Mouse (Mus musculus): ENCODE results near the gene Uvrag.

The Uvrag gene

GRCm38 (mm10) chr7:99021277-99021676 lies 119.7 kb downstream of the Uvrag start:
- in situ Hi-C loops (cut with MboI): no loop called here

- in situ Hi-C loops (cut with MboI): no loop called here
These were observed 120.6 kb downstream of the Uvrag start for GRCm38 (mm10) chr7:99020353-99020752.

GRCm38 (mm10) chr7:99017224-99017844 lies 123.6 kb downstream of the Uvrag start:
- in situ Hi-C loops (cut with MboI): no loop called here

- in situ Hi-C loops (cut with MboI): no loop called here
These were observed 125.0 kb downstream of the Uvrag start for GRCm38 (mm10) chr7:99015914-99016313.

- in situ Hi-C loops (cut with MboI): no loop called here
These were observed 125.5 kb downstream of the Uvrag start for GRCm38 (mm10) chr7:99015419-99015818.

DNA sequence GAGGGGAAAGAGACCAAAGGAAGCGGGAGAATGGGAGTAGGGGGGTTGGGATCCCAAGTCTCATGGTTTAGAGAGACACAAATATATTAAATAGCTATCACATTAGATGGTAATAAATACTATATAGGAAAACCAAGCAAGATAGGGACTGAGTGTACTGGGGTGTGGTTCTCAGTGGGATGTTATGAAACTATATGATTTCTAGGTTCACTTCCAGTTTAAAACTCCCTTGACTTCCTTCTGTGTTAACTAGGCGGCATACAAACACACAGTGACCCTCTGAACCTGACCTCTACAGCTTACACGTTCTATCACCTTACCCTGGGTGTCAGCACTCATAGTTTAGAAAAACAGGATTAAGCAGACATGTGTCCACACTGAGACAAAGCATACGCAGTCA lies 126.3 kb downstream of the Uvrag start:
- in situ Hi-C loops (cut with MboI): no loop called here

DNA sequence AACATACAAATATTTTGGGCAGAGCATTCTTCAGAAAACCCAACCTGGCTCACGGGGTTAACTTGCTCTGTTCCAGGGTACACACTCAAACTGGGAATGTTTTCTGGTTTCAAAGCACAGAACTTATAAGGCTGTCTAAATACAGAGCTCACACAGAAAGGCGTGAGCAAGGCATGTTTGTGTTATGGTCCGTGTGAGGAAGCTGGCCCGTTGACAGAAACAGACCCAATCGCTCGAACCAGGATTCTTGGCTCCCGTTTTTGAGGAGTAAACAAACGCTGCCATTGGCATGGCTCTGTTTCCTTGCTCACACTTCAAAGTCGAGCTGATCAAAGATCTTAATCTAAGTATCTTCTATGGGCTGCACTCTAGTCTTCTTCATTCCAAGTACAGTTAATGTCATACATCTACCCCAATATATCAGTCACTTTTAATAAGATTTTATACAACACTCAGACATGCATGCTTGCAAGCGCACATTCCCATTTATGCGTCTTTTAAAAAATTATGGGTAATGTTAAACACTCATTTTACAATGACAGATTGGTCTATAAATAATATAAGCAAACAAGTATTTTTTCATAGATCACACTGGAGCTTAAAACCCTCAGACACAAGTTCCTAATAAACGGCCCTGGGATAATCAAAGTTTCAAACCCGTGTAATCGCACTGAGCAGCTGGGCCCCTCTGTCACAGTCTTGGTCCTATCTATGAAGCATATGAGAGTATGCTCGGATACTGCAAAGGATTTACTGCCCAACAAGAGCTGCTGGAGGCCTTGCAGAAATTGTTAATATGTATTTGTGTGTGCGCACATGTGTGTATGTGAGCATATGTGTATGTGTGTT lies 133.2 kb downstream of the Uvrag start:
- in situ Hi-C loops (cut with MboI): no loop called here

DNA sequence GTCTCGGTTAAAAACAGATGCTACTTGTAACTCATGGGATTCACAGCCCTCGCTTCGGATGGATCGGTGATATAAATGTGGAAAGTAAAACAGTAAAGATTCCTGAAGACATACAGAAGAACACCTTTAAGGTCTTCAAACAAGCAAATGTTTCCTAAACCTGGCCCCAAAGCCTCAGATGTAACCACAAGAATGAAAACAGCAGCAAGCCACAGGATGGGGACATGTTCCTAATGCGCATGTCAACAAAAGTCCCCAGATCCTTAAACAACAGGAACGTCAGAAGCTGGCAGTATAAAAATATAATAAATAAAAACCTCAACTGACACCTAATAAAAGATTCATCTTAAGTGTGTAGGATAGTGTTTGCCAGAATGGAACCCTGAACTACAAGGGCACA lies 137.7 kb downstream of the Uvrag start:
- in situ Hi-C loops (cut with MboI): no loop called here

- in situ Hi-C loops (cut with MboI): no loop called here
These were observed 142.2 kb downstream of the Uvrag start for GRCm38 (mm10) chr7:98998722-98999121.

DNA sequence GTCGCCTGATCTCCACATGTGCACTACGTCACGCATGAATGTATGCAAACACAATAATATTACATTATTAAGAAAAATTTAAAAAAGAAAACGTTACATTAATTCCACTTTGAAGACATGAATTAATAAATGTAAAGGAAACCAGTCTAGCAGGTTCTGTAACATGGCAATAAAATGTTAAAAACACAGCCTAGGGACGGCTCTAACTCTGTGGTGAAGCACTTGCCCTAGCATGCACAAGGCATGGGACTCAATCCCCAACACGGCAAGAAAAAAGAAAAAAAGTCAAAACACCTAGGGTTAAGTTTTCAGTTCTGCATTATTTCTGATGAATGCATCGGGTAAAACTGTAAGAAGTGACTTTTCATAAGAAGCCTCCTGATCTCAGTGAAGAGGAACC lies 143.2 kb downstream of the Uvrag start:
- in situ Hi-C loops (cut with MboI): no loop called here

GRCm38 (mm10) chr7:98996791-98997190 lies 144.2 kb downstream of the Uvrag start:
- in situ Hi-C loops (cut with MboI): no loop called here

DNA sequence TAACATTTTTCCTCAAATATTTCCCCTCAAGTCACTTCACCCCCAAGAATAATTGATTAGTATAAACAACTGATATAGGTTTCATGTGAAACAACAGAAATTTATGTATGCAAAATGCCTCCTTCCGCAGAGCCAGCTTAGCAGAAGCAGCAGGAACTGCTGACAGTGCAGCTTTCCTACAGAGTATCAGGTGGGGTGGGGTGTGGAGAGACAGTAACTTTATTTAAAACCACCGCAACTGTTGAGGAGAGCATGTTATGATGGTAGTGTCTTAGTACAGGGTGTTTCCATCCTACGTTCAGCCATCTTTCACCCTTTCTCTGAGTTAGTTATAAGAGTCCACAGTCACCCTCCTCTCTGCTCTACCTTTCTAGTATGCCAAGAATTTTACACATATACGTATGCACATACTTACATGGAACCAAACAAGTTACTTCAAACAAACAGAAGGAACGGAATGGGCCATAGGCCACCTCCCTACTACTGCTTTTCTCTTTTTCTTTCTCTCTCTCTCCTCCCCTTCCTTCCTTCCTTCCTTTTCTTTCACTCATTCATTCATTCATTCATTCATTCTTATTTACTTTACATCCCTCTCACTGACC lies 145.7 kb downstream of the Uvrag start:
- in situ Hi-C loops (cut with MboI): no loop called here

DNA sequence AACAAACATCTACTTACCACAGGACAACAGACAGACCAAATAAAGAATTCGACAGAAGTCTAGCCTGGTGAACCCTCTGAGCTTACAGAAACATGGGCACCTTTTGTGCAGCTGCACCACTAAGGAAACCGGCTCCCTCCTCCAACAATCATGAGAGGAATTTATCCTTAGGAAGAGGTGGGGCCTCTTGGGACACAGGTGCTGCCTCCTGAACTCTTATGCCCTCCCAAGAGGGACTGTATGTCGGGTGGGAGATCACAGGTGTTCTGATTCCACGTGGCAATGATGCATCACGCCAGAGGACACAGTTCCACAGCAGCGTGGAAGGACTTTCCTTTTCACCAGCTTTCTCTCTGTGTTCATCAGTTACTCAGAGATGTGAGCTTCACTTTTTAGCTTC lies 146.8 kb downstream of the Uvrag start:
- in situ Hi-C loops (cut with MboI): no loop called here

- in situ Hi-C loops (cut with MboI): no loop called here
These were observed 147.5 kb downstream of the Uvrag start for GRCm38 (mm10) chr7:98993395-98993794.

GRCm38 (mm10) chr7:98991204-98991761 lies 149.7 kb downstream of the Uvrag start:
- in situ Hi-C loops (cut with MboI): no loop called here

DNA sequence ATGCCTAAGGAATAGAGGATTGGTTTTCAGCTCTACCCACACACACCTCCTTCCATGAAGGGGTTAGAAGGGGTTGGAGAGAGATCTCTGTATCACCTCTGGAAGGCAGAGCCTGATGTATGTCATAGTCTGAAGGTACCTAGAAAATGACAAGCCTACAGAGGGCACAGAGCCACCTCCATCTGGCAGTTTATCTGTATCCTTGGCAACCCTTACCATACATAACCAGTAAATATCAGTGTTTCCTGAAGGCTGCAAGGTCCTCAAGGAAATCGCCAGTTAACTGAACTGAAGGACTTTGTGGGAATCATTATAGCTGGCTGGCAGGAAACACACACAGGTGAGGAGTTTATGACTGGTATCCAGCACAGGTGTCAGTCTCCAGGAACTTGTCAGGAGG lies 150.4 kb downstream of the Uvrag start:
- in situ Hi-C loops (cut with MboI): no loop called here

DNA sequence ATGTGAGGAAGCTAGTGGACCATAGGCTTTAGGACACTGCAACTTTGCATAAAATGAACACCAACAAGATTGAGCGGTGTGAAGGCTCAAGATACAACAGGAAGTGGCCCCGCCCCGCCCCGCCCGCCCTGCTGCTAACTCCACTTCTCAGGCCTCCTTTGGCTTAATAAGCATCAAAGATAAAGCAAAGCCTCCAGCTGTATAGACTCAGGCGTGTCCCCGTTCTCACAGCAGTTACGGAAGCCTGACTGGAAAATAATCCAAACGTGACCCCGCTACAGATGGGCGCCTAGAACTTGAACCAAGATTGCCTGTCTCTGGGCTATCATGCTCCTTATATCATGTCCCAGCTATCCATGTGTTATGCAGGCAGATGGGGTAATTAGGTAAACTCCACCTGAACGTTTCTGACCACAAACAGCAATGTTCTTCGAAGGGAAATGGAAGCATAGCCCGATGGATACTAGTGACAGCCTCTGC lies 153.9 kb downstream of the Uvrag start:
- in situ Hi-C loops (cut with MboI): no loop called here

GRCm38 (mm10) chr7:98985935-98986334 lies 155.0 kb downstream of the Uvrag start:
- in situ Hi-C loops (cut with MboI): no loop called here

DNA sequence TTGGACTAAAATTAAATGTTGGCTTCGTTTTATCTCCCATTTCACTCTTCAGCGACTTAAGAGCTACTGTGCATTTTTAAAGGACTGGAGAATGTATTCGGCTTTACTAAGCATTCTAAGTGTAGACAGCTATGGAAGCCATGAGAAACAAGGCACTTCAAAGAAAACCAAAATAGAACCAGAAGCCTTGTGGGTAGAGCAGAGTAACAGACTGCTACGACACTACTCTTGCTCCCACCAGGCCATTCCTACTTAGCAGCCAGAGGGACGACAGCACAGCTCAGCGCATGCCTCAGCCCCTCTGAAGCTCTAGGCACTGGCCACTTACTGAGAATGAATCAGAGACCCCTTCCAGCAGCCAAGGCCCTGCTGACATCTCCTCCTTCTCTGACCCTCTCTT lies 155.5 kb downstream of the Uvrag start:
- in situ Hi-C loops (cut with MboI): no loop called here

- in situ Hi-C loops (cut with MboI): no loop called here
These were observed 156.6 kb downstream of the Uvrag start for GRCm38 (mm10) chr7:98984319-98984718.

DNA sequence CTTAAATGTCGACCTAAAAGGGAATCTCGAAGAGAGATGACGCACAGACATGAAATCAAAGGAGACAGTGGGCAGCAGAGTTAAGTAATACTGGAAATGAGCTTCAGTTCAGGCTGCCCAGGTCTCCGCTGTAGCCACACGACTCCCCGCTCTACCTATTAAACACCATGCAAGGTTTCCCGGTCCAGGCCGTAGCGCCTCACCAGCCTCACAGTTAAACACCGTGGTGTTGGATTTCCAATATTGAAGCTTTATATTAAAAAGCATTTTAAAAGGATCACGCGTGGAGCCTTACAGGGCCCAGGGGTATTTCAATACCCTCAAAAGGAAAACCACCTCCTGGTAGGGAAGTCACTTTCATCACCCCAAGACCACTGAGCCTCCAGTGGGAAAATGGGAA lies 157.9 kb downstream of the Uvrag start:
- in situ Hi-C loops (cut with MboI): no loop called here

GRCm38 (mm10) chr7:98981423-98981822 lies 159.5 kb downstream of the Uvrag start:
- in situ Hi-C loops (cut with MboI): no loop called here
